Mouse (Mus musculus) kidney, adult 18-20 months (tissue): ENCODE measurements around the gene Adamts2.
A peak's percentile ranks its signal among the peaks of the same experiment; 100 is the strongest.

ENCODE experiments used
- DNase-seq: peaks from one replicate; pipeline ENCODE4 v3.0.0; 2021

Gene Adamts2

DNA sequence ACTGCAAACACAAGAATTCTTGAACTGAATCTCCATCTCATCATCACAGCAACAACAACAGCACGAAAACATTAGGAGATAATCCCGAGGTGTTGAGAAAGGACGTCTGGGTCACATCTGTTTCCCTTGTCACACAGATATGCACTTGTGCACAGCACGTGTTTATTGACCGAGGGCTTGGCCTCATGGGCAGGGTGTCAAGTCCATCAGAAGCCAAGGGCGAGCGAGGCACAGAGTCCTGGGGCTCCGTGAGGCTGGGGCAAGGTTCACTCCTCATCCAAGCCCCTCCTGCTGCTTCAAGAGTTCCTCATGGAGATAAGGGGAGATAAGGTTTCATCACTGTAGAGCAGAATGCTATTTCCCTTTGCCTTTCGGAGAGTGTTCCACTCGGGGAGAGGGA, 137.6 kb downstream of the Adamts2 start:
- peak; percentile 28 for DNase-seq

- peak; percentile 20 for DNase-seq
These were observed 140.3 kb downstream of the Adamts2 start for GRCm38 (mm10) chr11:50742146-50742545.

- no peak for DNase-seq
These were observed 143.1 kb downstream of the Adamts2 start for GRCm38 (mm10) chr11:50744971-50745370.

DNA sequence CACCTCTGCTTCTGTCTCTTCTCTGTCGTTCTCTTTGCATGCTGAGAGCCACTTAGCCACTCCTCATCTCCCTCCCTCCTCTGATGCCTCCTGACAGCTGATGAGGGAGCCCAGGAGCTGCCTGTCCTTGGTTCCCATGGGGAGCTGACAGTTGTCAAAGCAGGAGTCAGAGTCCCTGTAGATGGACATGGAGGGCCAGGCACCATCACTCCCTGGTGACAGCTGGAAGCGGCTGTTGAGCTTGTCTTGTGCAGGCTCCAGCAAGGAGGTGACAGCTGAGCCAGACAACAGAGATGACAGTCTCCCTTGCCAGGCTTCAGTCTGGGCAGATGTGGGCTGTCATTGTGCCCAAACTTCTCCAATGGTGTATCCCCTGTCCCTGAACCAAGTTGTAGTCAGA, 144.6 kb downstream of the Adamts2 start:
- no peak for DNase-seq

DNA sequence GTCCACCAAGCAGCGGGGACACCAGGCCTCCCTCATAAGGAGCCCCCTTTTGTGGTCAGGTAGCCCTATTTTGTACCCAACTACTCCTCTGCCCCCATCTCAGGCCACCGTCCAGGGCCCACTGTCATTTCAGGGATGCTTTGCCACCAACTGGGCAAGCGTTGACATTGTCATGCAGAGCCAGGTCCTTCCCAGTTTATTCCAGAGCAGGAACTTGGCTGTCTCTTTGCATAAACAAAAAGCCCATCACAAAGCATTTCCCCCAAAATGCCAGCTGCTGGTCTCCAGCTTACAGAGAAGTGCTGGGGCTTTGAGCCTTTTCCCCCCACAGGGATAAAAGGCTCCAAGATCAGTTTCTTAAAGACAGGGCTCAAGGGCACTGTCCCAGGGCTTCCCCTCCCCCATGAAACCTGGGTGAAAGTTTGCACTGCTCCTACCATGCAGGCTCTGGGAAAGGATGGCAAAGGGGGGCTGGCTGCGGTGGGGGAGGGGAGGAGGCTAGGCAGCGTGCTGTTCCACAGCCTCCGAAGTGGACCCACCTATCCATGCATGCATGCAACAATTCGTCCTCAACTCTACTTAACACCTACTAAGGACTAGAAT, 149.2 kb downstream of the Adamts2 start:
- no peak for DNase-seq

- no peak for DNase-seq
These were observed 155.9 kb downstream of the Adamts2 start for GRCm38 (mm10) chr11:50757741-50758140.

- DNase-seq, result no peak
These were observed 164.6 kb downstream of the Adamts2 start for GRCm38 (mm10) chr11:50766461-50766860.

DNA sequence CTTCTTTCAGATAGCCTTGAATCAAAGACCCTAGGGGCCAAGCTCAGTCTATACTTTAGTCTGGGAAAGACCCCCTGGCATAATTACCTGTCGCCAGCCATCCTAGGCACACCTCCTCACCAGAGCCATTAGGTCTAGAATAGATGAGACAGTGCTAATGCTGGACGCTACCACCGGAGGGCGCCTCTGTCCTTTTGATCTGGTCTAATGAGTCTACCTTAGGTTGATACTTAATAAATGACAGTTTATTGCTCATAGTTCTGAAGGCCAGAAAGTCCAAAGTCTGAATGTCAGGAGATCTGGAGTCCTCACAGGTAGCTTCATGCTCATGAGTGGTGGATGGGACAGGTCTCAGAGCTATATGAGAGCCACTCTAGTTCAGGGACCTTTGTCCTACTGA, 165.2 kb downstream of the Adamts2 start:
- DNase-seq, result peak; percentile 37

DNA sequence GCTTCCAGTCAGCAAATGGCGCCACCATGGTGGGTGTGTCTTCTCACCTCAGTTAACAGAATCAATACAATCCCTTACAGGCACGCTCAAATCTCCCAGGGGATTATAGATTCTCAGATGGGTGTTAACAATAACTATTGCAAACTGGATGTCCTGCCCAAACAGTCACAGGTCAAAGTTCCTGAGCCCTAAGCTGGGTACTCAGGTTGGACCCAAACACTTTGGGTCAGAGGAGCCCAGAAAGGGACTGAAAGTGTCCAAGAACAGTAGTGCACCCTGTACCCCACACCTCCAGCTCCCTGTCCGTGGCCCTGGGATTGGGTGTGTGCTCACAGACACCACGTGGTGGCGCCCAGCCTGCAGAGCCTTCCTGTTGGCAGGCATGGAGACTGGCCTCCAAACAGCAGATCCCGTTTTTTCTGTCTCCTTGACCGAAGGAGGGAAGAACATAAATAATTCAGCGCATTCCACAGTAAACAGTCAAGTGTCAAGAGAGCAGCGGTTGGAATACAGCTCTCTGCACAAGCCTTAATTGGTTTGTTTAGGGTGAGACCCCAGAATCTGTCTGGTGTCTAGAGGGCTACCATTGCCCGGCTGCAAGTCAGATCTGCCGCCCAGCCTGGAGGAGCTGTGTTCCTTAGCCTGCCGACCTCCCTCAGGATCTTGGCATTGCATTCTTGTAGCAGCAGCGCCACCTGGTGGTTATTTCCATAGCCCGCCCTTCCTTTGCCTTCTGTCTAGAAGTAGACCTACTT, 167.3 kb downstream of the Adamts2 start:
- peak; percentile 90 for DNase-seq

- no peak for DNase-seq
These were observed 169.1 kb downstream of the Adamts2 start for GRCm38 (mm10) chr11:50771006-50771405.

DNA sequence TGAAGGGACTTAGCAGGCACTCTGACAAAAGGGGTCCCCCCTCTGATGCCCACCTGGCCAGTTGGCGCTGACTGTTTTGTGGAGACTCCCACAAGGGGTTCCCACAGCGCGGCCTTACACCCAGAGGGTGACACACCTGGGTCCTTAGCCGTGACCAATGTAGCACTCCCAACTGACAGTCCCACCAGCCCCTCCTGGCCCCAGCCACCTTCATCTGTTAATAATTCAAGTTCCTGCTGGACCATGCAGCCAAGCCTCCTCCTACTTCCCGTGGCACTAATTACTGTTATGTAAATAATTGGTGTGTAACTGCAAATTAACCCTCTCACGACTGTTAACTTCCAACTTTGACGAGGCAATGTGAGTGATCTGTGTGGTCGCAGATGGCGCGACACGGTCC, 195.8 kb downstream of the Adamts2 start:
- no peak for DNase-seq

DNA sequence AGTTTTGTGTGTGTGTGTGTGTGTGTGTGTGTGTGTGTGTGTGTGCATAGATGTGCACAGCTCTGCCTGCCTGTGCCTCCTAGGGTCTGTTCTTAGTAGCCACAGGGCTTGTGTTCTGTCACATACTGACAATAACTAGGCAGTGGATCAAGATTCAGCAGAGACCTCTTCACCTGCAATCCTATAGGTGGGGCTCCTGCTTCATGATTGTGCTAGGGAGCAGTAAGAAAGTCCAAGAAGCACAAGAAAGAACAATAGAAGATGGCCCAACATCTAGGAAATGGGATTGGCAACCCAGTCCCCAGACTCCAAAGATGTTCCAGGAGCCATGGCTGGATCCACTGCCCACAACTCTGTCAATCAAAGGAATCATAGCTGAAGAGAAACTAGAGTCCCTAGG, 197.0 kb downstream of the Adamts2 start:
- no peak for DNase-seq

- DNase-seq, result no peak
These were observed 212.3 kb downstream of the Adamts2 start for GRCm38 (mm10) chr11:50814233-50814632.

DNA sequence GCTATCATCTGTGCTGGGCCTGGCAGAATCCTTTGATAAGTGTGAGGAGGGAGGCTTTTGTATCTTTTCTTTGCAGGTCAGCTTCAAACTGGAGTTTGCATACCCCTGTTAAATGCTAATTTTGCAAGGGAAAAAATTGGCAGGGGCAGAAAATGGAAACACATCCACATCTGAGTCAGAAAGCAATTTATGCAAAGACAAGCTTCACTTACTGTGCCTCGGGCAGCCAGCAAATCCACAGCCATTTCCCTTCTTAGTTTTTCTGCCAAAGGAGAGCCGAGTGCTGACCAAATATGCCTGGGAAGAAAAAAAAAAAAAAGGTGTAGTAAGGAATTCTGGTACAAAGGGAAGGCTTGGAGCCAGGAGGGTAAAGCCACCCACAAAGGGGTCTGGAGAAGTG, 224.3 kb downstream of the Adamts2 start:
- peak; percentile 10 for DNase-seq

DNA sequence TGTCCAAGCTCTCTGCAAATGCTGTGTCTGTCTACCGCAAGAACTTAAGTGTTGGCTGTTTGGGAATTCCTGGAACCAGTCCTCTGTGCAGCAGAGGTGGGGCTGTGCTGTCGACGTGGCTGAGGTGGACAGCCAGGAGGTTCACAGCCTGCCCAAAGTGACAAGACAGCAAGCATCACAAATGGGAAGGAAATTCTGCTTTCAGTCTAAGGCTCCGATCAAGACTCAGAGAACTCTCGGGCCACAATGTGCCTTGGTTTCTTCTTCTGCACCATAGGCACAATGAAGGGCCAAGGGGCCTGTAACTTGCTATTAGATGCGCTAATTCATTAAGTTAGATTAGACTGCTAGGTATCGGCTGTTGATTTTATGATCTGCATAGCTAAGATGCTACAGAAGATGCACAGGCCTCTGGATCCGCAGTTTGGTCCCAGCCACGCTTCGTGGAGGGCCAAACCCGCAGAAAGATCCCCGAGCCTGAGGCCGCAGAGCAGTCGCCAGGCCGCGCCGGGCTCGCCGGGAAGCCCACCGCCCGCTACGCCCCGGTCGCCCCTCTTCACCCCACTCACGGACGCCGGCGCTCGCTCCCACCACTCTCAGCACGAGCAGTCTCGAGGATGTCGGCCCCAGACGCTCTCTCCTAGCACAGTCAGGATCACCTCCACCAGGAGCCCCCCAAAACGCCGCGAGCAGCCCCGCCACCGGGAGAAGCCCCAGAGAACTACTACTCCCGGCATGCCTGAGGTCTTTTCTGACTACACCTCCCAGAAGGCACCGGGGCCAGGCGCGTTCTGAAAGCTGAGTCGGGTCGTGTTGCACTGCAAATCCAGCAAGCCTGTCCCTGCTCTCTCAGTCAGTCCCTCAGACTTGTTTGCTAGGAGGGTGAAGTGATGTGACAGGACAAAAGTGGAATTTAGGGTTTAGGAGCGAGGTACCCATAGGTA, 225.4 kb downstream of the Adamts2 start, which contains the start of gene Zfp354c:
Zfp354c (minus strand) TSS at position 715 of the 944 bp plus-strand sequence.
- peak; percentile 87 for DNase-seq

GRCm38 (mm10) chr11:50835727-50836126, 233.8 kb downstream of the Adamts2 start:
- DNase-seq, result no peak

- peak; percentile 94 for DNase-seq
These were observed 239.3 kb downstream of the Adamts2 start, which contains the start of gene Zfp879 for GRCm38 (mm10) chr11:50841023-50841735. TSS of gene Zfp879 (minus strand) at chr11:50841552.

- no peak for DNase-seq
These were observed 244.1 kb downstream of the Adamts2 start for GRCm38 (mm10) chr11:50845951-50846350.

GRCm38 (mm10) chr11:50847047-50847446, 245.2 kb downstream of the Adamts2 start:
- no peak for DNase-seq

- DNase-seq, result no peak
These were observed 246.7 kb downstream of the Adamts2 start for GRCm38 (mm10) chr11:50848520-50849137.

DNA sequence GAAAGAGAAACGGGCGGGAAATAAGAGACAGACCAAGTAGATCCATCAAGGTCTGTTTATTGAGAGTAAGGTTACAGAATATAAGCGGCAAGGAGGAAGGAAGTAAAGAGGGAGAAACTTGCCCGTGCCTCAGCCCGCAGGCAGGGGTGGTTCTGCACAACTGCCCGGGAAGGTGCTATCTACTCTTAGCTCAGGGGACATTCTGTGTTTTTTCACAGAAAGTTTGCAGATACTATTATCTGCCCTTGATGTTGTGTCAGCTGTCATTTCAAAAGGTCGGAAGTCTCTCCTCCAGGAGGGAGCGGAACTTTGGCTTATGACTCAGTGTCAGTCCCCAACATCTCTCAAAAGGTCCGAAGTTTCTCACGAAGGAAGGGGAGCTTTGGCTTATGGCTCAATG, 247.4 kb downstream of the Adamts2 start:
- DNase-seq, result no peak

- no peak for DNase-seq
These were observed 248.4 kb downstream of the Adamts2 start, which contains the start of gene Grm6 for GRCm38 (mm10) chr11:50850177-50850735. TSS of gene Grm6 (plus strand) at chr11:50850685.
